Mouse (Mus musculus): ENCODE data around the gene Zfp513. TPM values are rescaled to one million over a fixed set of nuclear protein-coding genes. Genes with fewer than 3 reads are reported as not detected.
"Not testable (repeated sequence)": the region's sequence is repeated elsewhere in the genome, so short reads cannot be mapped to it uniquely, and the experiment has no call there.

The Zfp513 gene
- 29.3 and 37.0 TPM in 2 replicates for polyA plus RNA-seq (2012; rRNA removed)

- DNase-seq (ENCODE audit: low spot score), result peak; percentile 84
Measured at GRCm38 (mm10) chr5:31201742-31202590, at the start of gene Zfp513. Gene Zfp513, minus strand, starts transcription at chr5:31202303.

GRCm38 (mm10) chr5:31251541-31252101 lies 49.5 kb upstream of the Zfp513 start, which contains the start of gene Krtcap3:
Gene Krtcap3, plus strand, starts transcription at chr5:31251691.
- peak; percentile 56 for DNase-seq (ENCODE audit: low spot score)

- DNase-seq (ENCODE audit: low spot score), result no peak
Measured at GRCm38 (mm10) chr5:31250716-31251115, 48.6 kb upstream of the Zfp513 start.

- DNase-seq (ENCODE audit: low spot score), result no peak
Measured at GRCm38 (mm10) chr5:31242191-31242590, 40.1 kb upstream of the Zfp513 start.

- peak; percentile 39 for DNase-seq (ENCODE audit: low spot score)
Measured at GRCm38 (mm10) chr5:31241522-31242034, 39.5 kb upstream of the Zfp513 start.

- DNase-seq (ENCODE audit: low spot score), result peak; percentile 88
Measured at GRCm38 (mm10) chr5:31240637-31241521, 38.8 kb upstream of the Zfp513 start, which contains the start of the genes Nrbp1 and Gm9970. Gene Nrbp1, plus strand, starts transcription at chr5:31240864. Gene Gm9970, minus strand, starts transcription at chr5:31241232.

- no peak for DNase-seq (ENCODE audit: low spot score)
Measured at GRCm38 (mm10) chr5:31226641-31227040, 24.5 kb upstream of the Zfp513 start.

- DNase-seq (ENCODE audit: low spot score), result no peak
Measured at GRCm38 (mm10) chr5:31222696-31223095, 20.6 kb upstream of the Zfp513 start.

- no peak for DNase-seq (ENCODE audit: low spot score)
Measured at GRCm38 (mm10) chr5:31221304-31221945, 19.3 kb upstream of the Zfp513 start.

GRCm38 (mm10) chr5:31220448-31221303 lies 18.6 kb upstream of the Zfp513 start, which contains the start of gene Ppm1g:
Gene Ppm1g, minus strand, starts transcription at chr5:31220687.
- peak; percentile 98 for DNase-seq (ENCODE audit: low spot score)

- no peak for DNase-seq (ENCODE audit: low spot score)
Measured at GRCm38 (mm10) chr5:31219911-31220447, 17.9 kb upstream of the Zfp513 start.

GRCm38 (mm10) chr5:31219474-31219873 lies 17.4 kb upstream of the Zfp513 start:
- no peak for DNase-seq (ENCODE audit: low spot score)

GRCm38 (mm10) chr5:31219070-31219469 lies 17.0 kb upstream of the Zfp513 start:
- no peak for DNase-seq (ENCODE audit: low spot score)

- DNase-seq (ENCODE audit: low spot score), result no peak
Measured at GRCm38 (mm10) chr5:31218294-31218693, 16.2 kb upstream of the Zfp513 start.

- not testable (repeated sequence) for DNase-seq (ENCODE audit: low spot score)
Measured at GRCm38 (mm10) chr5:31216554-31216953, 14.5 kb upstream of the Zfp513 start.

- no peak for DNase-seq (ENCODE audit: low spot score)
Measured at GRCm38 (mm10) chr5:31204421-31204820, 2.3 kb upstream of the Zfp513 start.

- no peak for DNase-seq (ENCODE audit: low spot score)
Measured at GRCm38 (mm10) chr5:31203866-31204265, 1.8 kb upstream of the Zfp513 start.

- no peak for DNase-seq (ENCODE audit: low spot score)
Measured at GRCm38 (mm10) chr5:31202933-31203332, 830 bp upstream of the Zfp513 start.

- no peak for DNase-seq (ENCODE audit: low spot score)
Measured at GRCm38 (mm10) chr5:31201042-31201741, 911 bp downstream of the Zfp513 start.
